Mouse (Mus musculus): ENCODE data around the gene Rab25. TPM values are rescaled to one million over a fixed set of nuclear protein-coding genes. Genes with fewer than 3 reads are reported as not detected.

Rab25 gene
- total and polyA plus RNA-seq, 3 experiments = 0.96 to 1.9 TPM; not detected in 1

DNA sequence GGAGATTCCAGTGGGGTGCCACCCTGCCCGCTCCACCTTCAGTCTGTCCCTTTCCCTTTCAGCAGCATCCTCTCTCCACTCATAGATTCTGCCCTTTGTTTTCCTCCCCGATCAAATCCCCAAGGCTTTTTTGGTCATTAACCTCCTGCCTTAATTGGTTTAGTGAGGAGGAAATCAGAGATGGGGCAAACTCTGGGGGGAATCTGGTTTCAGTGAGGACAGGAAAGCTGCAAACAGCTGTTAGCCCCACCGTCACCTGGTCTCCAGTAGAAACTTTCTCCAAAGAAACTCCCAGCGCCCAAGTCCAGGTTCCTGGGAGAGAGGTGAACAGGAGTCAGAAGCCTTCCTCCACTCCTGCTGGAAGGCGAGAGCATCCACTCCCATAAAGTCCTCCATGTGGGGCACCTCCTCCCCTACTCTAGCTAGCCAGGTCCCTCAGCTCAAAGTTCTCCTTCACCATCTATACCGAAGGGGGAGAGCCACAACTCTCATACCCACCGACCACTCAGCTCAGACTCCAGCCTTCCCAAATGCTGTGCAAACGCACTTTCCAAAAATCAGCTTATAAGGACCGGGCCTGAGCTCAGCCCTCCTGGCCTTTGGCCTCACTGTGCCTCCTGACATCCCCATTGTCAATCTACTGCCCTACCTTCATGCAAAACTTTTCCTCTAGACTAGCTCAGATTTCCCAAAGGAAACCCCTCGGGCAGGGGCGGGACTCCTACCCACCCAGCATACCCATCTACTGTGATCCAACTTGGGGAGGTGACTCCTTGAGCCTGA lies 17.8 kb downstream of the Rab25 start:
- Histone ChIP-seq H3K9me3 (replicated peaks; ENCODE audit: insufficient read depth, low read length) (no peaks in the 10 kb centered on the region), H3K36me3 (ENCODE audit: control insufficient read depth in 1 of 2, insufficient read depth in 2 of 2, low read length in 2 of 2) (peaks cover 0 to 13% of the 10 kb centered on the region in 2 experiments; a peak in 2 of 4 replicates), H3K27ac (ENCODE audit: control insufficient read depth, low read depth, low read length) (no peak overlapping the region; the same call in 1 of the 2 replicates), H3K9ac (ENCODE audit: control insufficient read depth, low read depth, low read length, poor library complexity, severe bottlenecking) (peak overlapping the region; percentile 80), H3K4me1 (ENCODE audit: control insufficient read depth in 1 of 2, insufficient read depth in 2 of 2, low read length in 2 of 2) (peaks cover 9 to 20% of the 10 kb centered on the region in 2 experiments), H3K4me3 (ENCODE audit: control insufficient read depth in 1 of 2, insufficient read depth in 1 of 2, low read depth in 2 of 2, low read length in 2 of 2) (peak overlapping the region; percentile 65 to 91), H3K79me2 (ENCODE audit: control insufficient read depth, insufficient read depth, low read length, poor library complexity) (peaks cover 12% of the 10 kb centered on the region), H3K27me3 (ENCODE audit: control insufficient read depth in 1 of 2, insufficient read depth in 2 of 2, low read length in 2 of 2) (no peaks in the 10 kb centered on the region)
- no peak for DNase-seq (ENCODE audit: low read depth, low spot score)
- TF ChIP-seq SIN3A (IDR thresholded peaks at IDR 0.05; ENCODE audit: low read length) = no peak
- TF ChIP-seq HCFC1 (IDR thresholded peaks at IDR 0.05; ENCODE audit: low read depth, low read length) = no peak
- TF ChIP-seq CTCF (IDR thresholded peaks at IDR 0.05 in 2 of 3, conservative IDR thresholded peaks at IDR 0.05 in 1 of 3; ENCODE audit: control insufficient read depth in 1 of 3, insufficient read depth in 1 of 3, low read depth in 2 of 3, low read length in 3 of 3, poor library complexity in 1 of 3, severe bottlenecking in 1 of 3) = no peak
- TF ChIP-seq ZC3H11A (IDR thresholded peaks at IDR 0.05; ENCODE audit: low read depth, low read length) = no peak
- TF ChIP-seq TBP (IDR thresholded peaks at IDR 0.05; ENCODE audit: low read depth, low read length) = no peak
- TF ChIP-seq SMC3 (IDR thresholded peaks at IDR 0.05; ENCODE audit: low read depth, low read length) = no peak
- no peak for TF ChIP-seq GABPA (IDR thresholded peaks at IDR 0.05; ENCODE audit: low read depth, low read length)
- TF ChIP-seq POLR2AphosphoS5 (IDR thresholded peaks at IDR 0.05; ENCODE audit: borderline replicate concordance, low read depth, low read length) = no peak
- no peak for TF ChIP-seq TCF12 (IDR thresholded peaks at IDR 0.05; ENCODE audit: low read depth, low read length)
- TF ChIP-seq ETS1 (IDR thresholded peaks at IDR 0.05; ENCODE audit: low read depth, low read length) = no peak
- no peak for TF ChIP-seq MAZ (IDR thresholded peaks at IDR 0.05; ENCODE audit: low read depth, low read length)
- no peak for TF ChIP-seq UBTF (IDR thresholded peaks at IDR 0.05; ENCODE audit: borderline replicate concordance, insufficient read depth, low read depth, low read length)
- TF ChIP-seq ZNF384 (IDR thresholded peaks at IDR 0.05; ENCODE audit: low read depth, low read length) = no peak
- TF ChIP-seq EP300 (IDR thresholded peaks at IDR 0.05; ENCODE audit: low read depth in 1 of 2, low read length in 2 of 2) = no peak

DNA sequence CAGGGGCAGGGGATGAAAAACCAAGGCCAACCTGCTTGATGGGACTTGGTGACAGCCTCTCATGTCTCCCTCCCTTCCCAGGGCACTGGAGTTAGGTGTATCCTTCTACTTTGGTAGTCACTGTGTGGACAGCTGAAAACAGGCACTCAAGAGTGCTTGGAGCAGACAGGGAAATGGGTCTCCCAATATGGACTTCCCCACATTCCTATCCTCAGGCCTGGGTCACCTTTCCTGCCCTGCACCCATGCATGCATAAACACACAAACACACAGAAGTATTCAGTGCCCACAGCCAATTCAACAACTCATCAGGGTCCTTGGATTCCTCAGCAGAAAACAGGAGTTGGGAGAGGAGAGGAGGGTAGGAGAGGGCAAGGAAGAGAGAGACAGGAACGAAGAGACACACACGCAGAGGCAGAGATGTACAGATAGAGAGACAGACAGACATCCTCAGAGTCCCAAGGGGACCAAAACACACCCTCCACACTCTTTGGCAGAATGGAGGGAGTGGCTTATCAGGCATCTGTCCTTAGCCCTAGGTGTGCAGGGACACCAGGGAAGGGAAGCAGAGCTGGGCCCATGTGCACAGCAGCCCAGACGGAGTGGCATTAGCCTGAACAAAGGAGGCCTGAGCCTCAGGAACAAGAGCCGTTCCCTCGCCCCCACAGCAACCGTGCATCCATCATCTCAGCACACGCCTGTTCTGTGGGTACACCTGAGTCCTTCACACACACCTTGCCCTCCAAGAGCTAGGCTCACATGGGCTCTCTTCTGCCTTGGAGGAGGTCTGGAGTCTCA lies 18.7 kb downstream of the Rab25 start:
- peaks cover 9 to 20% of the 10 kb centered on the region in 2 experiments for H3K4me1 ChIP-seq (ENCODE audit: control insufficient read depth in 1 of 2, insufficient read depth in 2 of 2, low read length in 2 of 2)

More for the DNA sequence above, 18.7 kb downstream of the Rab25 start:
- TF ChIP-seq CHD1 (IDR thresholded peaks at IDR 0.05; ENCODE audit: low read depth, low read length) (no peak), ZMIZ1 (IDR thresholded peaks at IDR 0.05; ENCODE audit: low read depth, low read length) (no peak), MEF2A (IDR thresholded peaks at IDR 0.05; ENCODE audit: extremely low read depth, insufficient replicate concordance, low read depth, low read length, poor library complexity, severe bottlenecking) (no peak), MXI1 (IDR thresholded peaks at IDR 0.05; ENCODE audit: low read depth, low read length) (peak; percentile 26; the same call in 1 of the 2 replicates), SIN3A (IDR thresholded peaks at IDR 0.05; ENCODE audit: low read length) (peak; percentile 31; the same call in 1 of the 2 replicates), GATA1 (IDR thresholded peaks at IDR 0.05; ENCODE audit: low read depth, low read length) (0 out of 2 replicates have a peak, but pooled peaks have one; percentile 10)
- H3K4me3 ChIP-seq (ENCODE audit: control insufficient read depth in 1 of 2, insufficient read depth in 1 of 2, low read depth in 2 of 2, low read length in 2 of 2) = no peak overlapping the region
- no peak for DNase-seq (ENCODE audit: low read depth, low spot score)
- peaks cover 0 to 13% of the 10 kb centered on the region in 2 experiments; a peak in 2 of 4 replicates for H3K36me3 ChIP-seq (ENCODE audit: control insufficient read depth in 1 of 2, insufficient read depth in 2 of 2, low read length in 2 of 2)
- peaks cover 12% of the 10 kb centered on the region for H3K79me2 ChIP-seq (ENCODE audit: control insufficient read depth, insufficient read depth, low read length, poor library complexity)
- no peaks in the 10 kb centered on the region for H3K9me3 ChIP-seq (replicated peaks; ENCODE audit: insufficient read depth, low read length)
- H3K27ac ChIP-seq (ENCODE audit: control insufficient read depth, low read depth, low read length) = no peak overlapping the region
- H3K9ac ChIP-seq (ENCODE audit: control insufficient read depth, low read depth, low read length, poor library complexity, severe bottlenecking) = no peak overlapping the region
- no peaks in the 10 kb centered on the region for H3K27me3 ChIP-seq (ENCODE audit: control insufficient read depth in 1 of 2, insufficient read depth in 2 of 2, low read length in 2 of 2)
